ENCODE assay signal across 7 mouse cellular contexts in genomic region chr11:31373438-31373837, GRCm38 (mm10). TPM values are rescaled to one million over a fixed set of nuclear protein-coding genes. Genes with fewer than 3 reads are reported as not detected.
A peak's percentile ranks its signal among the peaks of the same experiment; 100 is the strongest.
DNase-seq lines count a peak whose midpoint lies in the region; ATAC-seq and TF ChIP-seq lines count a peak whose summit lies in the region.

No protein-coding gene starts in this region.

- peaks cover 18% of the 10 kb centered on the region for H3K79me2 ChIP-seq in MEL (ENCODE audit: control insufficient read depth, insufficient read depth, low read length, poor library complexity)

- H3K27me3 ChIP-seq in MEL (ENCODE audit: control insufficient read depth in 1 of 2, insufficient read depth in 2 of 2, low read length in 2 of 2): no peaks in the 10 kb centered on the region

- H3K27ac ChIP-seq in MEL (ENCODE audit: control insufficient read depth, low read depth, low read length): no peak overlapping the region

- H3K36me3 ChIP-seq in MEL (ENCODE audit: control insufficient read depth in 1 of 2, insufficient read depth in 2 of 2, low read length in 2 of 2): peaks cover 0 to 8% of the 10 kb centered on the region in 2 experiments; a peak in 2 of 4 replicates

- TF ChIP-seq EP300 in MEL (IDR thresholded peaks at IDR 0.05; ENCODE audit: low read depth in 1 of 2, low read length in 2 of 2): 0 out of 4 replicates have a peak, but pooled peaks of 1 of the 2 experiments have one; percentile 8

- no peak for ATAC-seq in cerebellum, adult (ENCODE audit: insufficient number of reproducible peaks, low FRiP score, low TSS enrichment)

- peak; percentile 82 to 96 (median 92) for TF ChIP-seq CTCF in MEL (IDR thresholded peaks at IDR 0.05 in 2 of 3, conservative IDR thresholded peaks at IDR 0.05 in 1 of 3; ENCODE audit: control insufficient read depth in 1 of 3, insufficient read depth in 1 of 3, low read depth in 2 of 3, low read length in 3 of 3, poor library complexity in 1 of 3, severe bottlenecking in 1 of 3)
- peak; percentile 45; the same call in 1 of the 2 replicates for TF ChIP-seq CTCF in brain, embryonic 14.5 days (IDR thresholded peaks at IDR 0.05; ENCODE audit: borderline replicate concordance, extremely low read depth, insufficient read depth, insufficient read length)

- peaks cover 8 to 18% of the 10 kb centered on the region in 2 experiments for H3K4me1 ChIP-seq in MEL (ENCODE audit: control insufficient read depth in 1 of 2, insufficient read depth in 2 of 2, low read length in 2 of 2)

- no peaks in the 10 kb centered on the region for H3K9me3 ChIP-seq in MEL (replicated peaks; ENCODE audit: insufficient read depth, low read length)

- peak; percentile 99 for TF ChIP-seq RAD21 in MEL (IDR thresholded peaks at IDR 0.05; ENCODE audit: low read depth, low read length)

- DNase-seq in layer of hippocampus, adult 11-12 months (ENCODE audit: low spot score): peak; percentile 12
- DNase-seq in layer of hippocampus, postnatal 14 days (ENCODE audit: low spot score in 2 of 2): no peak
- DNase-seq in MEL (ENCODE audit: low read depth, low spot score): peak; percentile 92
- DNase-seq in brain, embryonic 14.5 days (ENCODE audit: low read depth): peak; percentile 43
- DNase-seq in kidney, postnatal 25 days: peak; percentile 55 to 66
- DNase-seq in mesoderm, embryonic 11.5 days (ENCODE audit: low read depth, low spot score): peak; percentile 52

- H3K4me3 ChIP-seq in MEL (ENCODE audit: control insufficient read depth in 1 of 2, insufficient read depth in 1 of 2, low read depth in 2 of 2, low read length in 2 of 2): no peak overlapping the region

- H3K9ac ChIP-seq in MEL (ENCODE audit: control insufficient read depth, low read depth, low read length, poor library complexity, severe bottlenecking): no peak overlapping the region

- no peak for TF ChIP-seq POLR2A in MEL (IDR thresholded peaks at IDR 0.05; ENCODE audit: control insufficient read depth in 1 of 2, insufficient read depth in 1 of 2, low read depth in 1 of 2, low read length in 2 of 2, poor library complexity in 1 of 2)
- TF ChIP-seq POLR2A in brain, embryonic 14.5 days (IDR thresholded peaks at IDR 0.05; ENCODE audit: borderline replicate concordance, extremely low read depth, insufficient read depth, insufficient read length, poor library complexity, severe bottlenecking): no peak

TF ChIP-seq in MEL, 35 proteins besides CTCF, POLR2A, EP300 and RAD21:
- TF ChIP-seq E2F4 (IDR thresholded peaks at IDR 0.05; ENCODE audit: borderline replicate concordance, low read depth, low read length) (no peak), SMC3 (IDR thresholded peaks at IDR 0.05; ENCODE audit: low read depth, low read length) (peak; percentile 94), MAFK (IDR thresholded peaks at IDR 0.05; ENCODE audit: borderline replicate concordance, low read depth, low read length) (no peak), BHLHE40 (IDR thresholded peaks at IDR 0.05; ENCODE audit: borderline replicate concordance, low read depth, low read length) (no peak), JUND (IDR thresholded peaks at IDR 0.05; ENCODE audit: low read depth, low read length) (no peak), UBTF (IDR thresholded peaks at IDR 0.05; ENCODE audit: borderline replicate concordance, insufficient read depth, low read depth, low read length) (no peak), ZC3H11A (IDR thresholded peaks at IDR 0.05; ENCODE audit: low read depth, low read length) (peak; percentile 86), ZNF384 (IDR thresholded peaks at IDR 0.05; ENCODE audit: low read depth, low read length) (no peak), GABPA (IDR thresholded peaks at IDR 0.05; ENCODE audit: low read depth, low read length) (no peak), MYC (IDR thresholded peaks at IDR 0.05; ENCODE audit: low read depth, low read length) (peak; percentile 61; the same call in 1 of the 2 replicates), ETS1 (IDR thresholded peaks at IDR 0.05; ENCODE audit: low read depth, low read length) (no peak), MXI1 (IDR thresholded peaks at IDR 0.05; ENCODE audit: low read depth, low read length) (peak; percentile 9; the same call in 1 of the 2 replicates), MAX (IDR thresholded peaks at IDR 0.05; ENCODE audit: low read length) (no peak)

RNA-seq across cellular contexts. Expression of gene Stc2, which starts 3.6 kb away (rescaled TPM):
- total RNA-seq in layer of hippocampus, postnatal 14 days (2021): 1 to 10 TPM; 5.0 to 6.4 TPM
- 20.3 and 41.1 TPM in 2 replicates for total RNA-seq in MEL (2012; rRNA removed)
- polyA plus RNA-seq in MEL (2012; ENCODE audit: insufficient read depth in 1 of 2, insufficient read length in 2 of 2, low read depth in 1 of 2, low replicate concordance in 2 of 2, missing spikeins in 1 of 2): 10 to 100 TPM in 1 of 2 experiments, not detected in 1; 32.5 TPM
- 1.2 and 1.7 TPM in 2 replicates for polyA plus RNA-seq in brain, embryonic 14.5 days (2012; rRNA removed)

Comparison
In these comparisons a context has a peak if more than half of its experiments do, and no peak if none do; other contexts are left out.
1. DNase-seq: peak in layer of hippocampus, adult 11-12 months (single experiment), MEL (single experiment), brain, embryonic 14.5 days (single experiment), kidney, postnatal 25 days (2 of 2) and mesoderm, embryonic 11.5 days (single experiment); none in layer of hippocampus, postnatal 14 days (0 of 2).